Mouse (Mus musculus) NIH3T3 (cell line): ENCODE measurements at regions not wholly inside any gene's neighbourhood (a gene's known extent, or its start where the extent isn't known, plus 50 kb on each side); places are given as distances from the start of the nearest gene placed in this dataset.

Experiments
- DNase-seq: peaks from one replicate; pipeline ENCODE4 v3.0.0-alpha.2; 2012; ENCODE audit warnings: low read depth

DNA sequence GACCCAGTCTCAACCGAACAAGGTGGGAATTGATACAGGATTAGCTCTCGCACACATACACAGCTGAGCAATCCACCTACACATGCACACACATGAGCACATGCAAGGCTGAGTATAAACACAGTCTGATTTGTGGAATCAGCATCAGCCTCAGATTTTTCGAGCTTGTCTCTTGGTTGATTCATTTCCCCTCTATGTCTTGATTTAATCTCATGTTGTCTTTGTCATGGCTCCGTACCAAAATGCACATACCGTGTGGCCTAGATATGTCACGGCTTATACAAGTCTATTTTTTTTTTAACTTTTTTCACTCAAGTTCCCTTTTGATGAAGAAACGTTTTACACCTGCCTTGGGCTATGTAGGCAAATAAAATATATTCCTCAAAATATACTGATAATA, 88.6 kb upstream of the Mycn start:
- no peak for DNase-seq

GRCm38 (mm10) chr12:13028086-13028485, 86.4 kb upstream of the Mycn start:
- peak; percentile 25 for DNase-seq

DNA sequence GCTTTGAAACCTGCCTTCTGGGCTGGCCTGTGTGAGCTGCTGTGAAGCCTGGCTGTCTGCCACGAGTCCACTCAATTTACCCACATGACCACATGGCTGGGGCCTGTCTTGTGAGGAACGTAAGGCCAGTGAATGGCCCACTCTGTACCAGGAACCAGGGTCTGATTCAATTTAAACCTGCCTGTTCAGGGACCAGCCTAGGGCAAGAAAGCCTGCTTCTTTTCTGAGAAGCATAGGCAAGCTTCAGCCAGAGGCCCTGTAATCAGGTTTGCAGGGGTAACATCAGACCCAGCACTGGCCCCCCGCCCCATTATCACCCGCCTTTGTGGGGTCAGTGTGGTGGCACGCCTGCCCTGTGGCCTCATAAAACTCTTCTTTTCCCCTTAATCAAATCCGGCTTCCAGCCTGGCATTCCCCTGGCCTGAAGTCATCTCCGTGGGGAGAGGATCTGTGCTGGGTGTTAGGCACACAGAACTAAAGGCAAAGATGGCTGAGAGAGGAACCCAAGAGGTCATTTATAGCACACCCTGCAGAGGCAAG, 84.4 kb upstream of the Mycn start:
- peak; percentile 77 for DNase-seq

DNA sequence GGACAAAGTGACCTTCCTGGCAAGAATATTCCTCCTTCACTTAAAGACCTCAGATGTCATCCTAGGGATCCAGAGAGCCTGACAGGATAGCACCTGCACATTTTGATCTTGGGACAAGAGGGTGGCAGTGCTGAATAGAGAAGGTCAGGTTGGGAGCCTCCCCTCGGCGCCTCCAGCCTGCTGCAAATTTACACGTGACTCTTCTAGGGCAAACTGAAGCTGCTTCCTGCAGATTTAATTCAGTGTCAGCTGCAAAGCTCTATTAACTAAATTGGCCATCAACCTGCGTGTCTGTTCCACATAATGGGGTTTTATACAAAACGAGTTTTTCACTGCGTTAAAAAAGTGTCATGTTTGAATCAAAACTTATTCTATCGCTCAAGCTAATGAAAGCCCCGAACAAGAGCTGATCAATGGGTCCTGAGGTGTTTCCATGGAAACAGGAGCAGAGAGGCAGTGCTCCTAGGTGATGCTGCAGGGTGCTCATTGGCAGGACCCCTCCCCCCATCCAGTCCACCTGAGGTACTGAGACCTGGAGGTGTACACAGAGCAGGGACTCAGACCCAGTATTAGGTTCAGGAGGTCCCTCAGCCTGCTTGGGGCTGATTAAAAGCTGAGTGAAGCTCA, 82.6 kb upstream of the Mycn start:
- no peak for DNase-seq

DNA sequence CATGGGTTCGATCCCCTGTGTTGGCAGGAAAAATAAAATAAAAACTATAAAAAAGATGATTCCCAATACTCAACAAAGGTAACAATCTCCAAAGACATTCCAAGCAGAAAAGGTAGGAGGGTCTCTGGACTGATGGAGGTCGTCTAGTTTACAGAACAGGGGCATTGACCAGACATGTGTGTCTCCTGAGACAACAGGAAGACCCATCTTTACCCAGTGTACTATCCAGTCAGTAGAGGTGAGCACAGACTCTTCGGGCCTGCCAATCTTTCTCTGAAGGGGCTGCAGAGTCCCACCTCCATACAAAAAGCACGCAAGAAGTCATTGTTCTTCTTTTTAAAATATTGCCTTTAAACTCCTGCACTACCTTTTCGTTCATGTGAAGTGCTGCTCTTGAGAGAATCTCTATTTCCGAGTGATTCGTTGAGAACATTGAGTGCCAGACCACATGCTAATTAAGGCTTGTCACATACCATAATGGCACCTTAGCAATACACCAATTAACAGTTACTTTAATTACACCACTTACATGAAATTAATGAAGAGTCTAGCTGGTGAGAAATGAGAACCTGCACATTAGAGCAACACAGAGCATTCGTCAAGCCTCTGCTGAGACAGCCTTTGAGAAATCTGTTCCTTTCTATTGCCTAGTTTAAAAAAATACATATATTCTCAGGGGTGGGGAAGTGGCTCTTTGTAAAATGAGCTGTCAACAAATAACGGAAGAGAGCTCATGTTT, 69.5 kb upstream of the Mycn start:
- no peak for DNase-seq

DNA sequence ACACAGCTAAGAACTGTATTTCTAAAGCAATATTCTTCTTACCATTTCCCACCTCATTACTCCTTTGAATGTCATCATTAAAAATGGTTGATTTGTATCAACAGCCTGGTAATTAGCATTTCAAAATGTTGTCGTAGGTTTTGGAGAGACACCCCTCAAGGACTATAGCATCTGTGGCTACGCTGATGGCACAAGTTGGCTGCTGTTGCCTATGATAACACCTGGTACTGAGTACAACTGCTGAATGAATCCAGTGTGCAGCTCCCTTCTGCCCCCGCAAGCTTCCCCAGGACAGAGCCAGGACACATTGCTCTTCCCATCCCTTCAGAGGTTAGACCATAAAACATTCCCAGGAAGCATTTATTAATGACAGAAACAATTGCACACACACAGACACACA, 68.7 kb upstream of the Mycn start:
- DNase-seq = no peak

- no peak for DNase-seq
These were observed 67.8 kb upstream of the Mycn start for GRCm38 (mm10) chr12:13009470-13009869.

DNA sequence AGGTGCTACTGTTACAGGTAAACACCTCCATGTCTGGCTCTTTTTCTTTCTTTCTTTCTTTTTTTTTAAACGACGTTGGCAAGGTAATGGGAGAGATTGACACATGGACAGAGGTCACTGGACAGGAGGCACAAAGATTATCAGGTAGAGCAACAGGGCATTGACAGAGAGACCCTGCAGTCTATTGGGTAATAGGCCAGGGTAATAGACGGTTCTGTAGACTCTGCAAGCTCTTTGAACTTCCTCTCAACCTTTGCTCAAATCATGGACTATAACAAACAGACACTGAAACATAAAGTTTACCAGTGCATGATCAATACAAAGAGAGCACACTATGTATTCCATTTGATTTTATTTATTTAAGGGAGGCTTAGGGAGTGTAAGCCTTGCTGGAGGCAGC, 61.0 kb upstream of the Mycn start:
- no peak for DNase-seq

DNA sequence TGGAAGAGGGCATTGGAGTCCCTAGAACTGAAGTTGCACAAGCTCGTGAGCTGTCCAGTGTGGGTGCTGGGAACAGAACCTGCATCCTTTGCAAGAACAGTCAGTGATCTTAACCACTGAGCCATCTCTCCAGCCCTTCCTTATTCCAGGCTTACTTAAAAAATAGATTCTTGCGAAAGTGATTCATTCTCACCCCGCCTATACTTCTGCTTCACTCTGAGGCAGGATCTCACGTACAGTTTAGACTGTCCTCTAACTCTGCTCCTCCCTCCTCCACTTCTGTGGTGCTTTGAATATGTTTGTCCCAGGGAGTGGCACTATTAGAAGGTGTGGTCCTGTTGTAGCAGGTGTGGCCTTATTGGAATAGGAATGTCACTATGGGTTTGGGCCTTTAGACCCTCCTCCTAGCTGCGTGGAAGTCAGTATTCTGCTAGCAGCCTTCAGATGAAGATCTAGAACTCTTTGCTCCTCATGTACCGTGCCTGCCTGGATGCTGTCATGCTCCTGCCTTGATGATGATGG, 60.4 kb upstream of the Mycn start:
- DNase-seq = no peak

DNA sequence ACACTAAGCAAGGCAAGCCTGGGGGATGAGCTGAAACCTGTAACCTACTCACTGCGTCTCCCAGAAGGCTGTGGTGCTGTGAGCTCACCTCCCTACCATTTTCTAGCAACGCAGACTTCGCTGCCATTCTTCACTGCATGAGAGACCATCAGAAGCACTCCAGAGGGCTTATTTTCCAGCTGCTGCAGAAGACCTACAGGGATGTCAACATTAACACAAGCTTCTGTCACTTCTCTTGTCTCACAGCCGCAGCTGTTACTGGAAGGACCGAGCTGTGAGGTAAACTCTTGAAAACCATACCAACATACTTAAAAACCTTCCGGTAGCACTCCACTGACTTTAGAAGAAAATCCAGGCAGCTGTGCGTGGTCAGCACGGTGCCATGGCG, 54.3 kb upstream of the Mycn start:
- DNase-seq = no peak

DNA sequence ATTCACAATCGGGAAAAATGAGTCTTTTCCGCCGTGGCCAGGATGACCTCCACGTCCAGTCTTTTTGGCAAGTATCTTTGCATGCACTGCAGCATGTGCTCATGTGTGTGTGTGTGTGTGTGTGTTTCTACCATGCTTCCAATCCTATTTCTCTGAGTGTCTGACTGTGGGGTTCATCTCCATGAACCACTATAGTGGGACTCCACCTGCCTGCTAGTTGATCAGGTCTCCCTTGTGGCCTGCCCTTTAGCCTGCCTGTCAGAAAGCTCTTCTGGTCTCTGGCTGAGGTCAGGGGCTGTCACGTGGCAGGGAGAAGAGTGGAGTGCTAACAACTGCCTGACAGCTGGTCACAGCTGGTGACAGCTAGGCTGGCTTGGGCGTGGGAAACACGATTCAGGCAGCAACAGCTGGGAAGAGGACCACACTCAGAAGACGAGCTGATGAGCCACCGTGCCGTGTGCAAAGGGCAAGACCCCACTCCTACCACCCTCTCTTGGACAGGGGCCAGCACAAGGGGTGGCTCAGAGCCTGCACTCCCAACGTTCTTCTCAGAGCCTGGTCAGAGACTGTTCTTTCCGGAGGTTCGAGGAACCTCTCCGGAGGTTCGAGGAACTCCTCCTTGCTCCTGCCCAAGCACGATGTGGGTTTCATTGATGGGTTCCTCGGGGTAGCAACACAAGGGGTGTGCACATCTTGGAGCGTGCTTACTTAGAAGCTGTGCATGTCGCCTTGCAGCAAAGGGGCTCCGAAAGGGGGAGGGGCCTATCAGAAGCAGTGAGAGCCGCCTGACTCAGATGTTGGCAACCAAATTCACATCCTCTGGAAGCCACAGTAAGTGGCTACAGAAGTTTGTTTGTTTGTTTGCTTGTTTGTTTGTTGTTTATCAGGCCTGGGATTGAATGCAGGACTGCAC, 53.6 kb upstream of the Mycn start:
- no peak for DNase-seq

DNA sequence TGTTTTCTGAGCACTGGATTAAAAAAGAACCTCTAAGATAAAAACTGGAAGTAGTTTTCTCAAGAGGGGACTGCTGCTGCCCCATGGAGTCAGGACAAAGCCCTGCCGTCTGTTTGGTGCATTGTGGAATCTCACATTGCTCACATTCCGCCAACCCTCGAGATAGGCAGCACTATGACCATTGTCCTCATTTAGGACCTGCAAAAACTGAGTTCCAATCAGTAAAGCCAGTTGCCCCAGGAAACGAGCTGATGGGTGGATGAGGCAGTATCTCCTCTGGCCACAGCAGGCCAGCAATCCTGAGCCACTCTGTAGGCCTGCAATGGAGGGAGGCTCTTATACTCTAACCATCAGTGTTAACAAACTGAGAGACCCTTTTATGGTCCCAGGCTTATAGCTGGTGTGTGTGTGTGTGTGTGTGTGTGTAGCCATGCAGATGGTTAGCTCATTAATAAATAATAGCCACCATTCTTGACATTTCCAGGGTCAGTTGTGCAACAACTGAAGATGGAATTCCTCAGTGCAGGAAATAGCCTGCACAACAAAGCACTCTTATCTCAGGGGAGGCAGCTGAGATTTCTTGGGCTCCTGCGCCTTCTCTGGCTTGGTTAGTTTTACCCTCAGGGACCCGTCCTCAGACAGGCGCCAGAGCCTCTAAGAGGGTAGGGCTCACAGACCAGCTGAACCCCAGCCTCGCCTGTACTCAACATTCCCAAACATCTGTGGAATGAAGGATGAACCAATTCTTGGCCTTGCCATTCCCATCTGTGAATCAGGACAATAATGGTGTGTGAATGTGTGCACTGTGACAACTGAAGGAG, 52.4 kb upstream of the Mycn start:
- peak; percentile 6 for DNase-seq
